Mouse (Mus musculus): ENCODE data around the gene Snap25. TPM values are rescaled to one million over a fixed set of nuclear protein-coding genes. Genes with fewer than 3 reads are reported as not detected.

Gene Snap25
- total RNA-seq, 1 experiment from 2014 or later, result not detected

DNA sequence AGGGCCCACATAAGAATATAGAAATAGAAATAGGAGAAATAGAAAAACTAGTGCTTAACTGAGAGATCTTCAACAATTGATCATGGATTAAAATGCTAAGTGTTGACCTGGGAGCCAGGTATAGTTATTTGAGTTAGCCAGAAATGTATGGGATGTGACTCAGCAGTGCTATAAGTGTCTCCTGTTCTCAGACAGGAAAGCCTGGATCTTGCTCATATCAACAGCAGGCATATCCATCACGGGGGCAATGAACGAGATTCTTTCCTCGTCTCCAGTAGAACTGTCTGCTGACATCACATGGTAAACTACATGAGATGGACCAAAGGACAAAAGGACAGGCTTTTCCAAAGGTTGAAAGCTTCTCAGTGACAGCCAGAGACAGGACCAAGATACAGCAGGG, 88.8 kb downstream of the Snap25 start:
- no peak for ATAC-seq (replicated peaks; ENCODE audit: low read depth, poor library complexity, severe bottlenecking)

DNA sequence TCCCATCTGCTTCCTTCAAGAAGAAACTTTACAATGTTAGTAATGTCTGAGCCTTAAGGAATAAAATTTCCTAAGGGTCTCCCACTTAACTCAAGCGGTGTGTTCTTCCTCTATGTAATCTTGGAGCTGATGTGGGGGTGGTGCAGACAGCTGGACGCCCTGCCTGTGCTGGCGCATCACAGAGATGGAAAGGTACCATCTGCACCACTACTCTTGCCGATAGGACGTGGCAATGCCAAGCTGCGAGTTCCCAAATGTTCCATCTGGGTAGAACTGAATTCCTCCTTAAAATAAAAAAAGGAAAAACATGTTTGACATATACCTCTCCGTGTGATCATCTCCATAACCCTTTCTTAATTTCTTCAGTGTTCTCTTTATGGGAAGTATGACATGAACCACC, 89.9 kb downstream of the Snap25 start:
- no peak for ATAC-seq (replicated peaks; ENCODE audit: low read depth, poor library complexity, severe bottlenecking)

DNA sequence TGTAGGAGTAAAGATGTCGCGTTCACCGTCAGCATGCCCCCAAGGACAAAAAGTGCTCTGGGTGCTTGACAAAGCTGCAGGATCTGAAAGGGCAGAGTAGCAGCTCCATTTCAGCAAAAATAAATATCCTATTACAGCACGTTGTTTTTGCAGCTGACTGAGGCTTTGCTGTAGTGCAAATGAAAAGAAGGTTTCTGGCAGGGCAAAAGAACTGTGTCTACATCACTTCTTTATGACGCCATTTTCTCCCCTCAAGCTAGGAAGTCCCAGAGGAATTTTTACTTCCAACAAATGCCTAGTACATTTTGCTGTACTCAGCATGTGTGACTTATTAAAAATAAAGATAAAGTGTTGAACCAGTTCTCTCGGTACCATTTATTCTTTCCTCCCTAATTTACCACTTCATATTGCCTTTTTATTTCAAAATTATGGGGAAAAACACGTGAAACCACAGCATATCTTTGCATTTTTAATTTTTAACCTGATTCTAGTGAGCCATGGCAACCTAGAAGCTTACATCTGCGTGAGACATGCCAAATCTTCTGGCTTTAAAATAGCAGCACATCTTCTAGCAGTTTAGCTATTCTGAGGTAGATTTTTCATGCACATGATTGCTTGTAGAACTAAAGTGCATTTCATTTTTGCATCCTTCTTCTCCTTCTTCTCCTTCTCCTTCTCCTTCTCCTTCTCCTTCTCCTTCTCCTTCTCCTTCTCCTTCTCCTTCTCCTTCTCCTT, 94.9 kb downstream of the Snap25 start:
- ATAC-seq (replicated peaks; ENCODE audit: low read depth, poor library complexity, severe bottlenecking), result no peak

DNA sequence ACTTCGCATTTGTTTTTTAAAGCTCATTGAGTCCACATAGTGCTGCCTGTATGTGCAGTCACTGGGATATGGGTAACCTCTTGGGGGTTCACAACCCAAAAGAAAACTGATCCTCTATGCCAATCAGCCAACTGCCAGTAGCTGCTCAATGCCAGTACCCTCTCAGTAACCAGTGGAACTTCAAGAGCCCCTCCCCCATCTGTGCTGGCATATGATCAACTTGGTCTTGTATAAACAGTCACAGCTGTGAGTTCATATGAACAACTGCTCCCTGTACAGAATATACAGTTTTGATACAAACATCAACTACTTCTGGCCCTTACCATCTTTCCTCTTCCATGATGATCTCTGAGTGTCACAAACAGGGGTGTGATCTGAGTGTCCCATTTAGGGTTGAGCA, 98.1 kb downstream of the Snap25 start:
- ATAC-seq (replicated peaks; ENCODE audit: low read depth, poor library complexity, severe bottlenecking), result no peak

DNA sequence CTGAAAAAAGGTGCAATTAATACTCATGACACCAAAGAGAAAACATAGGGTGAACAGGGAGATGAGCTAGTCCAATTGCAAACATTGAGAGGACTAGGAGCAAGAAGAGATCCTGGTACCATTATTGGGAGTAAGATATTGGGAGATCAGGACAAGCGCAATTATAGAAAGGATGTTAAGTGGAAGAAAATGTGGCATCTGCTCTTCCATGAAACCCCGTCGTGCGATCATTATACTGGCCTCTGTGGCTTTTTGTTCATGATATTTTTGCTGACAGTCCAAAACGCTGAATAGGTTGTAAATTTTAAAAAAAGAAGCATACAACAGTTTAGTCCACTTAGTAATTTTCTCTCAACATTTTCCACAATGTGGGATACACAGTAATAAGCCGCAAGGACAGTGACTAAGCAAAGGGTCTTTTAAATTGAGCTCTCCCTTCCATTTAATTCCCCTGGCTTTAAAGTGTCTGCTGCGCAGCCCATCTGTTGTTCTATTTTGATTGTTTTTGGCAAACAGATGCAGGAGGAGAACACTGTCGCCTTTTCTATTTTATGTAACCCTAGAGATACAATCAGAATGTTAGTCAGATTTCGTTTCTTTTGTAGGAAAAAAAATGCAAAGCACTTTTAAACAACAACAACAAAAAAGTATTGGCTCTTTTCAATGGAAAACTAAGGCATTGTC, 103.6 kb downstream of the Snap25 start:
- ATAC-seq (replicated peaks; ENCODE audit: low read depth, poor library complexity, severe bottlenecking), result no peak

DNA sequence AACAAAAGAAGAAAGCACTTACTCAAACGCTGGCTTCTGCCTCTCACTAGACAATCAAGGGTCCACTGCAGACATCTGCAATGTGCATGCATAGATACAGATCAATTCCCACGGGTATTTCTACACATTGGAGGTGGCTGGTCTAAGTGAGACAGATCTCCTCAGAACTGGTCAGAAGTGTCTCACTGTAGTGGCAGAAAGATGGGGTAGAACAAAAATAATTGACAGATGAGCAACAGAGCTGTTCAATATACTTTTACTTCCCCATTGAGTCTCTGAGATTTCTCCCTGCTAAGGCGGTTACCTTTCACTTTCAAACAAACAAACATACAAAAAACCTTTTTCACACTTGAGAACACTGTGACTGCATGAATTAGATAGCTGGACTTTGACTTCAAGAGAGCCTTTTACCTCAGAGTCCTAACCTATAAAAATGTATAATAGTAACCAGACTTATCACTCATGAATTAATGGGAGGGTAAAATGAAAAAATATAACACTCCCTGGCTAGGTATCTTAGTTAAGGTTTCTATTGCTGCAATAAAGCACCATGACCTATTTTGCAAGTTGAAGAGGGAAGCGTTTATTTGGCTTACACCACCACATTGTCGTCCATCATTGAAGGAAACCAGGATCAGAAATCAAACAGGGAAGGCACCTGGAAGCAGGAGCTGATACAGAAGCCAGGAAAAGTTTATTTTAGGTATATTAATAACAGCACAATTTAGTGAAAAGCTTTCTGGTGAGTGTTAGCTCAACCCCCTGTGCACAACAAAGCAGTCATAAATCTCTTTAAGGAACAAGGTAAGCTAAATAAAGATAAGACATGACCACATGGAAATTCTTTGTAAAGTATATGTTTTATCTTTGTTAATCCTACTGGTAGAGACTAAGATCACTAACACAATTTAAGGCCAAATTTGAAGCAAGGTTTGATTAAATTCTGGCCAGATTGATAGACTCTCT, 110.8 kb downstream of the Snap25 start:
- ATAC-seq (replicated peaks; ENCODE audit: low read depth, poor library complexity, severe bottlenecking), result no peak

DNA sequence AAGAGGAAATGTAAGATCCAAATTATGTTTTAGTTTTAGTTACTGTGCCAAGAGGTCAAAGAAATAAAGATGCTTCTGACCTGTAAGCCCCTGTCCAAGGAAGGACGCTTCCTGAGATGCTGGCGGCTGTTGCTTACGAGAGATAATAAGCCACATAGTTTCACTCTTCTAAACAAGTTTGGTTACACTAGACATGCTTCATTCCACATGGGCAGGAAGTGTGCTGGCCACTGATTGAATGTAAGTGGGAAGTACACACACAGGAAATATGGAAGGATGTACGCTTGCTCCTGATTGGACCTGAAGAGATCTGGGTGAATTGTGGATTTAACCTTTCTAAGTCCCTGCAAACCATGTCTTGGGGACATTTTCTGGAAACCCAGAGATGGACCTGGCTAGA, 114.4 kb downstream of the Snap25 start:
- ATAC-seq (replicated peaks; ENCODE audit: low read depth, poor library complexity, severe bottlenecking), result peak; percentile 29; the same call in 1 of the 2 replicates

Other genes with a start within 250 kb of the Snap25 start
- gene Ankef1, start 211.5 kb upstream of the Snap25 start, total RNA-seq (2017), result not detected in 2 replicates
- not detected in 2 replicates for gene AL731706.2, start 172.2 kb downstream of the Snap25 start, total RNA-seq (2017)
- gene Slx4ip, start 177.8 kb downstream of the Snap25 start, total RNA-seq (2017), result 6.5 and 8.2 TPM in 2 replicates
- gene AL731706.1, start 177.9 kb downstream of the Snap25 start, total RNA-seq (2017), result 11.4 and 17.4 TPM in 2 replicates
- gene Mkks, start 177.9 kb downstream of the Snap25 start, total RNA-seq (2017), result 4.1 and 11.1 TPM in 2 replicates

Data from common myeloid progenitor, adult 5-6 weeks (primary cell).